Comparison of ENCODE assay signal across 23 mouse cellular contexts in genomic region chr10:117403344-117403953, GRCm38 (mm10). TPM values are rescaled to one million over a fixed set of nuclear protein-coding genes. Genes with fewer than 3 reads are reported as not detected.
A peak's percentile ranks its signal among the peaks of the same experiment; 100 is the strongest.
DNase-seq lines count a peak whose midpoint lies in the region; ATAC-seq and TF ChIP-seq lines count a peak whose summit lies in the region.
"Had no signal": no experiment of that assay in that cellular context is flagged by ENCODE, and none has a peak within 500 bp of the region (broad histone marks: within the 10 kb centered on the region; RNA-seq: fewer than 3 reads in every experiment).

No protein-coding gene starts in this region.

- H3K27ac ChIP-seq in forebrain, embryonic 12.5 days = no peak overlapping the region
- no peak overlapping the region for H3K27ac ChIP-seq in forebrain, embryonic 10.5 days
- H3K27ac ChIP-seq in hindbrain, embryonic 16.5 days (ENCODE audit: low read depth, low read length) = no peak overlapping the region
- H3K27ac ChIP-seq in hindbrain, embryonic 10.5 days = no peak overlapping the region
- no peak overlapping the region for H3K27ac ChIP-seq in neural tube, embryonic 15.5 days (replicated peaks)
- H3K27ac ChIP-seq in thymus, adult 2 months (ENCODE audit: control insufficient read depth, insufficient read depth, low read length) = no peak overlapping the region
- H3K27ac ChIP-seq: embryonic facial prominence, embryonic 12.5 days; heart, embryonic 10.5 days; layer of hippocampus, adult 2 months; limb, embryonic 12.5 days; macrophage; stomach, postnatal 0 days had no signal

- no peak for DNase-seq in forebrain, embryonic 10.5 days (ENCODE audit: extremely low spot score, low spot score)
- DNase-seq in hindbrain, embryonic 10.5 days (ENCODE audit: low spot score) = no peak
- peak; percentile 92 for DNase-seq in adipocyte (ENCODE audit: low spot score)
- no peak for DNase-seq in thymus, adult 2 months
- DNase-seq in heart, postnatal 4 days = no peak
- DNase-seq: adrenal gland, postnatal 25 days; cerebellum, adult 11 months; cerebellum, postnatal 14 days; kidney, postnatal 25 days; liver, postnatal 0 days had no signal

- WGBS in forebrain, embryonic 12.5 days = 42% methylated on average over 15 of the region's 15 CpGs
- 78% methylated on average over 15 of the region's 15 CpGs for WGBS in forebrain, embryonic 10.5 days
- WGBS in hindbrain, embryonic 16.5 days = 40% methylated on average over 15 of the region's 15 CpGs
- WGBS in hindbrain, embryonic 10.5 days = 79% methylated on average over 15 of the region's 15 CpGs
- WGBS in neural tube, embryonic 15.5 days = 23% methylated on average over 15 of the region's 15 CpGs
- WGBS in thymus, adult 2 months = 95% methylated on average over 15 of the region's 15 CpGs

- no peak overlapping the region for H3K4me3 ChIP-seq in forebrain, embryonic 12.5 days (replicated peaks)
- H3K4me3 ChIP-seq in forebrain, embryonic 10.5 days = no peak overlapping the region
- H3K4me3 ChIP-seq in hindbrain, embryonic 16.5 days (ENCODE audit: low read length) = no peak overlapping the region
- no peak overlapping the region for H3K4me3 ChIP-seq in hindbrain, embryonic 10.5 days
- no peak overlapping the region for H3K4me3 ChIP-seq in neural tube, embryonic 15.5 days (replicated peaks)
- no peak overlapping the region for H3K4me3 ChIP-seq in thymus, adult 2 months (ENCODE audit: control insufficient read depth, insufficient read depth, low read length)
- H3K4me3 ChIP-seq: embryonic facial prominence, embryonic 12.5 days; heart, embryonic 10.5 days; layer of hippocampus, adult 2 months; limb, embryonic 12.5 days had no signal

- TF ChIP-seq POLR2A in thymus, adult 2 months (IDR thresholded peaks at IDR 0.05; ENCODE audit: control insufficient read depth, extremely low read depth, insufficient read depth, low read length, poor library complexity) = no peak

- H3K9ac ChIP-seq in forebrain, embryonic 12.5 days = no peak overlapping the region
- H3K9ac ChIP-seq in hindbrain, embryonic 16.5 days (ENCODE audit: low read depth, low read length) = no peak overlapping the region
- H3K9ac ChIP-seq in neural tube, embryonic 15.5 days (replicated peaks) = no peak overlapping the region
- H3K9ac ChIP-seq: embryonic facial prominence, embryonic 12.5 days; limb, embryonic 12.5 days; liver, postnatal 0 days had no signal

- H3K4me1 ChIP-seq in forebrain, embryonic 12.5 days = 0 out of 2 replicates have a peak, but pooled peaks cover 3% of the 10 kb centered on the region
- peaks cover 8% of the 10 kb centered on the region; the same call in 1 of the 2 replicates for H3K4me1 ChIP-seq in forebrain, embryonic 10.5 days
- no peaks in the 10 kb centered on the region for H3K4me1 ChIP-seq in hindbrain, embryonic 16.5 days (ENCODE audit: control insufficient read depth, insufficient read depth, low read depth, low read length)
- H3K4me1 ChIP-seq in hindbrain, embryonic 10.5 days (replicated peaks) = no peaks in the 10 kb centered on the region
- H3K4me1 ChIP-seq in neural tube, embryonic 15.5 days = peaks cover 9% of the 10 kb centered on the region; the same call in 1 of the 2 replicates
- H3K4me1 ChIP-seq in thymus, adult 2 months (replicated peaks; ENCODE audit: control insufficient read depth, insufficient read depth, low read length) = peaks cover 1% of the 10 kb centered on the region
- H3K4me1 ChIP-seq: embryonic facial prominence, embryonic 12.5 days; heart, embryonic 10.5 days; limb, embryonic 12.5 days had no signal

- H3K27me3 ChIP-seq in forebrain, embryonic 12.5 days = no peaks in the 10 kb centered on the region; the same call in 1 of the 2 replicates
- H3K27me3 ChIP-seq in forebrain, embryonic 10.5 days (ENCODE audit: poor library complexity, severe bottlenecking) = no peaks in the 10 kb centered on the region
- no peaks in the 10 kb centered on the region for H3K27me3 ChIP-seq in hindbrain, embryonic 16.5 days (replicated peaks; ENCODE audit: control insufficient read depth, insufficient read depth, low read length)
- no peaks in the 10 kb centered on the region; the same call in 1 of the 2 replicates for H3K27me3 ChIP-seq in hindbrain, embryonic 10.5 days (ENCODE audit: insufficient read depth, poor library complexity, severe bottlenecking)
- H3K27me3 ChIP-seq in neural tube, embryonic 15.5 days (replicated peaks) = no peaks in the 10 kb centered on the region
- no peaks in the 10 kb centered on the region for H3K27me3 ChIP-seq in thymus, adult 2 months (ENCODE audit: control insufficient read depth, insufficient read depth, low read length)
- H3K27me3 ChIP-seq: embryonic facial prominence, embryonic 12.5 days; limb, embryonic 12.5 days had no signal

- H3K9me3 ChIP-seq in forebrain, embryonic 12.5 days = no peaks in the 10 kb centered on the region
- no peaks in the 10 kb centered on the region for H3K9me3 ChIP-seq in forebrain, embryonic 10.5 days
- no peaks in the 10 kb centered on the region for H3K9me3 ChIP-seq in hindbrain, embryonic 16.5 days (ENCODE audit: control insufficient read depth, low read length)
- H3K9me3 ChIP-seq in hindbrain, embryonic 10.5 days = no peaks in the 10 kb centered on the region
- H3K9me3 ChIP-seq in neural tube, embryonic 15.5 days (replicated peaks) = no peaks in the 10 kb centered on the region
- H3K9me3 ChIP-seq: embryonic facial prominence, embryonic 12.5 days; heart, embryonic 10.5 days; limb, embryonic 12.5 days had no signal

- no peaks in the 10 kb centered on the region for H3K36me3 ChIP-seq in forebrain, embryonic 12.5 days (replicated peaks)
- no peaks in the 10 kb centered on the region for H3K36me3 ChIP-seq in forebrain, embryonic 10.5 days (replicated peaks)
- no peaks in the 10 kb centered on the region for H3K36me3 ChIP-seq in hindbrain, embryonic 16.5 days (ENCODE audit: control insufficient read depth, insufficient read depth, low read length)
- H3K36me3 ChIP-seq in hindbrain, embryonic 10.5 days = no peaks in the 10 kb centered on the region
- H3K36me3 ChIP-seq in neural tube, embryonic 15.5 days = no peaks in the 10 kb centered on the region
- no peaks in the 10 kb centered on the region for H3K36me3 ChIP-seq in thymus, adult 2 months (ENCODE audit: control insufficient read depth, insufficient read depth, low read length)
- H3K36me3 ChIP-seq: embryonic facial prominence, embryonic 12.5 days; heart, embryonic 10.5 days; limb, embryonic 12.5 days had no signal

- TF ChIP-seq CTCF in thymus, adult 2 months (IDR thresholded peaks at IDR 0.05; ENCODE audit: borderline replicate concordance, control insufficient read depth, extremely low read depth, insufficient read depth, low read length, poor library complexity) = no peak

- H3K4me2 ChIP-seq in forebrain, embryonic 12.5 days = no peak overlapping the region
- peak overlapping the region; percentile 29 for H3K4me2 ChIP-seq in hindbrain, embryonic 16.5 days (ENCODE audit: low read length)
- H3K4me2 ChIP-seq in neural tube, embryonic 15.5 days = peak overlapping the region; percentile 16
- H3K4me2 ChIP-seq: embryonic facial prominence, embryonic 12.5 days; limb, embryonic 12.5 days; liver, embryonic 11.5 days had no signal

- peak; percentile 39; the same call in 1 of the 2 replicates for ATAC-seq in forebrain, embryonic 12.5 days (ENCODE audit: low FRiP score)
- ATAC-seq in hindbrain, embryonic 16.5 days = no peak
- ATAC-seq in neural tube, embryonic 15.5 days (ENCODE audit: low FRiP score) = peak; percentile 57; the same call in 1 of the 2 replicates
- ATAC-seq: CD4-positive, CD25-positive, alpha-beta regulatory T cell, adult 4 months; intestine, postnatal 0 days; liver, postnatal 0 days; lung, postnatal 0 days had no signal

RNA-seq across cellular contexts. Expression of gene Cpsf6, which starts 23.6 kb away (rescaled TPM):
- polyA plus RNA-seq in forebrain, embryonic 12.5 days (2016; fragmentation: Nextera tagmentation; extraction: Ambion mirVana) = 301 and 313 TPM in 2 replicates
- polyA plus RNA-seq in forebrain, embryonic 10.5 days (2016; fragmentation: Nextera tagmentation; extraction: Ambion mirVana) = 243 and 253 TPM in 2 replicates
- 111 and 128 TPM in 2 replicates for polyA plus RNA-seq in hindbrain, embryonic 16.5 days (2015; fragmentation: Nextera tagmentation; extraction: Ambion mirVana)
- 188 and 221 TPM in 2 replicates for polyA plus RNA-seq in hindbrain, embryonic 10.5 days (2016; fragmentation: Nextera tagmentation; extraction: Ambion mirVana)
- 126 and 133 TPM in 2 replicates for polyA plus RNA-seq in neural tube, embryonic 15.5 days (2015; fragmentation: Nextera tagmentation; extraction: Ambion mirVana)
- 171 and 218 TPM in 2 replicates for polyA plus RNA-seq in thymus, adult 2 months (2012; rRNA removed)
- total RNA-seq in heart, postnatal 4 days (2021) = 10 to 100 TPM; 76.1 to 80.0 TPM
